Mouse (Mus musculus): ENCODE results near the gene Slco1a5. TPM values are rescaled to one million over a fixed set of nuclear protein-coding genes. Genes with fewer than 3 reads are reported as not detected.

Gene Slco1a5
- polyA plus RNA-seq, 1 experiment from 2014 or later: not detected

DNA sequence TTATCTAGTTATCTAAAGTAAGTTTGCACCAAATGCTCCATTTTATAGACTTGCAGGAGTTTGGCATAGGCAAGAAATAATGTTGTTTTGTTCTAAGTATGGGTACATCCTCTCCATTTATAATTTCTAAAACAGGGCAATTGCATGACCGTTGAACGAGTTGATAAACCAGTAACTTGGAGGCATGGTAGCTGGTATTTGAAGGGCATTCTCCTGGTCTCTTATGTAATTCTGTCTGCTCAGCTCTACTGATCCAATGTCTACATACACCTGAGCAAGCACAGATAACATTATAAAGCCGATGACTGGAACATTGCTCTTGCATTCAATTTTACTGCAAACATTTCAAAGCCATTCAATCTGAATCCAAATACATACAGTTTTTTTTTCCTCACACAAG, 135.4 kb downstream of the Slco1a5 start:
- WGBS (ENCODE audit: insufficient replicate concordance): 83% methylated on average over 3 of the region's 3 CpGs
- Histone ChIP-seq H3K36me3 (ENCODE audit: control insufficient read depth, insufficient read depth, low read length) (no peaks in the 10 kb centered on the region), H3K9me3 (replicated peaks; ENCODE audit: control insufficient read depth, low read length) (no peaks in the 10 kb centered on the region), H3K4me1 (ENCODE audit: control insufficient read depth, insufficient read depth, low read length) (no peaks in the 10 kb centered on the region), H3K4me3 (ENCODE audit: low read depth, low read length) (no peak overlapping the region), H3K27ac (ENCODE audit: low read depth, low read length) (no peak overlapping the region), H3K9ac (ENCODE audit: low read depth, low read length) (no peak overlapping the region), H3K4me2 (no peak overlapping the region), H3K27me3 (ENCODE audit: control insufficient read depth, insufficient read depth, low read length) (no peaks in the 10 kb centered on the region)
- no peak for ATAC-seq (replicated peaks; ENCODE audit: insufficient number of reproducible peaks, low FRiP score, low TSS enrichment)

DNA sequence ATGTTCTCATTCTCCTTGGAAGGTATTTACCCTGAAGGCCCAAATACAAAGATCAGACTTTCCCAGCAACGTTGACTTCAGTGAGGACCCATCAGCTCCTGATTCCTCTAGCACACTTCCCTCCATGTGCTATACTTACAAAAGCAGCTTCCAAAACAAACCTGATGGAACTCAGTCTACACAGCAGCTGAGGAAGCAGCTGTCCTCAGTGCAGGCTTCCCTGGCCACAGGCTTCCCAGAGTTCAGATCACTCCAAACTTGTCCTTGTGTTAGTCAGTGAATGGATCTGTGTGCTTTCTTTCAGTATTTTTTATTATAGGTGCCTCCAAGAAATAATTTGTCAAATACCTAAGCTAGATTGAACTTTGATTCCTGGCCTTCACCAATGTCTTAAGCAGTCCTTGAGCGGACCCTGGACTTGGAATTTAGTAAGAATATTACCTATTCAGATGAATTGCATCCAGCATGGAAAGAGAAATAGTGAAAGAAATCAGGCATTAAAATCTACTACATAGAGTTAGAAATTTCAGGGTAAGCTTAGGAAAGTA, 136.8 kb downstream of the Slco1a5 start:
- WGBS (ENCODE audit: insufficient replicate concordance): 56% methylated on average over 2 of the region's 2 CpGs
- no peaks in the 10 kb centered on the region for H3K4me1 ChIP-seq (ENCODE audit: control insufficient read depth, insufficient read depth, low read length)
- H3K27ac ChIP-seq (ENCODE audit: low read depth, low read length): no peak overlapping the region
- no peaks in the 10 kb centered on the region for H3K9me3 ChIP-seq (replicated peaks; ENCODE audit: control insufficient read depth, low read length)
- H3K9ac ChIP-seq (ENCODE audit: low read depth, low read length): no peak overlapping the region
- H3K36me3 ChIP-seq (ENCODE audit: control insufficient read depth, insufficient read depth, low read length): no peaks in the 10 kb centered on the region
- no peak for ATAC-seq (replicated peaks; ENCODE audit: insufficient number of reproducible peaks, low FRiP score, low TSS enrichment)
- no peaks in the 10 kb centered on the region for H3K27me3 ChIP-seq (ENCODE audit: control insufficient read depth, insufficient read depth, low read length)
- no peak overlapping the region for H3K4me3 ChIP-seq (ENCODE audit: low read depth, low read length)
- no peak overlapping the region for H3K4me2 ChIP-seq

Other genes with a start within 250 kb of the Slco1a5 start
- gene Slco1a6, start 114.5 kb downstream of the Slco1a5 start, polyA plus RNA-seq (2014; fragmentation: Nextera tagmentation; extraction: Ambion mirVana): not detected in 2 replicates
- not detected in 2 replicates for gene Iapp, start 24.6 kb downstream of the Slco1a5 start, polyA plus RNA-seq (2014; fragmentation: Nextera tagmentation; extraction: Ambion mirVana)
- gene Pyroxd1, start 22.7 kb upstream of the Slco1a5 start, polyA plus RNA-seq (2014; fragmentation: Nextera tagmentation; extraction: Ambion mirVana): 13.3 and 15.8 TPM in 2 replicates
- 21.9 and 29.5 TPM in 2 replicates for gene Recql, start 64.1 kb upstream of the Slco1a5 start, polyA plus RNA-seq (2014; fragmentation: Nextera tagmentation; extraction: Ambion mirVana)
- 93.5 and 97.9 TPM in 2 replicates for gene Golt1b, start 64.2 kb upstream of the Slco1a5 start, polyA plus RNA-seq (2014; fragmentation: Nextera tagmentation; extraction: Ambion mirVana)
- 1.4 TPM in 1 of 2 replicates, not detected in the other for gene Spx, start 90.5 kb upstream of the Slco1a5 start, polyA plus RNA-seq (2014; fragmentation: Nextera tagmentation; extraction: Ambion mirVana)
- 0.36 TPM in 1 of 2 replicates, not detected in the other for gene Gys2, start 150.1 kb upstream of the Slco1a5 start, polyA plus RNA-seq (2014; fragmentation: Nextera tagmentation; extraction: Ambion mirVana)
- gene Ldhb, start 185.0 kb upstream of the Slco1a5 start, polyA plus RNA-seq (2014; fragmentation: Nextera tagmentation; extraction: Ambion mirVana): 651 and 686 TPM in 2 replicates
- gene Kcnj8, start 248.6 kb upstream of the Slco1a5 start, polyA plus RNA-seq (2014; fragmentation: Nextera tagmentation; extraction: Ambion mirVana): 2.2 and 3.0 TPM in 2 replicates